Comparison of ENCODE assay signal across 9 mouse cellular contexts in the genomic region with DNA sequence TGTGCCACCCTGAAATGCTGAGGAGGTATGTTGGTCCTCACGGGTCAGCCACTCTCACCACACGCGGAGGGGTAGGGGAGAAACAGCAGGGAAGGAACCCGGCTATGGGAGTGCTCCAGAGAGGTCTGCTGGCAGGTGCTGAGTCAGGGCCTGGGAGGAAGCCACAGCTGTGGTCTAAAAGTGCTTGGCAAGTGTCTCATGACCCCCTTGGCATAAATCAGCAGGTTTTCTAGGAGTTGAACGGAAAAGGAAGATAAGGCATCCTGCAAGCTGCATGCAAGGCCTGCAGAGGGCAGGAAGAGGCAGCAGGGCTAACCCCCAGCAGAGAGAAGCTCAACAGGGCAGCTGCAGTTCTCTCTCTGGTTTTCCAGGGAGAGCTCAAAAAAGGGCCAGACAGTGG. TPM values are rescaled to one million over a fixed set of nuclear protein-coding genes. Genes with fewer than 3 reads are reported as not detected.
DNase-seq lines count a peak whose midpoint lies in the region; ATAC-seq and TF ChIP-seq lines count a peak whose summit lies in the region.
"Had no signal": no experiment of that assay in that cellular context is flagged by ENCODE, and none has a peak within 500 bp of the region (broad histone marks: within the 10 kb centered on the region; RNA-seq: fewer than 3 reads in every experiment).

No protein-coding gene starts in this region.

- H3K27me3 ChIP-seq in MEL (ENCODE audit: control insufficient read depth in 1 of 2, insufficient read depth in 2 of 2, low read length in 2 of 2): no peaks in the 10 kb centered on the region
- H3K27me3 ChIP-seq in liver, embryonic 11.5 days (replicated peaks; ENCODE audit: control insufficient read depth, insufficient read depth, low read length): no peaks in the 10 kb centered on the region
- no peaks in the 10 kb centered on the region for H3K27me3 ChIP-seq in hindbrain, embryonic 10.5 days (ENCODE audit: insufficient read depth, poor library complexity, severe bottlenecking)
- H3K27me3 ChIP-seq in midbrain, embryonic 13.5 days: no peaks in the 10 kb centered on the region
- H3K27me3 ChIP-seq: hindbrain, embryonic 15.5 days had no signal

- no peaks in the 10 kb centered on the region for H3K9me3 ChIP-seq in MEL (replicated peaks; ENCODE audit: insufficient read depth, low read length)
- H3K9me3 ChIP-seq in liver, embryonic 11.5 days (ENCODE audit: control insufficient read depth, low read length): no peaks in the 10 kb centered on the region
- H3K9me3 ChIP-seq in hindbrain, embryonic 10.5 days: no peaks in the 10 kb centered on the region
- H3K9me3 ChIP-seq in midbrain, embryonic 13.5 days: no peaks in the 10 kb centered on the region
- H3K9me3 ChIP-seq: hindbrain, embryonic 15.5 days had no signal

- peak; percentile 98 for DNase-seq in heart, adult 11 months
- DNase-seq in heart, postnatal 25 days (ENCODE audit: low spot score): no peak
- DNase-seq in MEL (ENCODE audit: low read depth, low spot score): peak; percentile 85
- peak; percentile 75 for DNase-seq in fibroblast of lung, adult 2 months (ENCODE audit: low read depth)
- DNase-seq in liver, embryonic 11.5 days (ENCODE audit: low spot score): no peak
- peak; percentile 54 for DNase-seq in thymus, postnatal 4 days
- no peak for DNase-seq in hindbrain, embryonic 10.5 days (ENCODE audit: low spot score)

- 38% methylated on average over 5 of the region's 5 CpGs for WGBS in liver, embryonic 11.5 days
- WGBS in hindbrain, embryonic 10.5 days: 69% methylated on average over 5 of the region's 5 CpGs
- 77% methylated on average over 5 of the region's 5 CpGs for WGBS in midbrain, embryonic 13.5 days

- no peak for TF ChIP-seq POLR2A in MEL (IDR thresholded peaks at IDR 0.05; ENCODE audit: control insufficient read depth in 1 of 2, insufficient read depth in 1 of 2, low read depth in 1 of 2, low read length in 2 of 2, poor library complexity in 1 of 2)

- peak overlapping the region; percentile 74 for H3K27ac ChIP-seq in MEL (ENCODE audit: control insufficient read depth, low read depth, low read length)
- H3K27ac ChIP-seq in liver, embryonic 11.5 days (ENCODE audit: low read depth, low read length): no peak overlapping the region
- no peak overlapping the region for H3K27ac ChIP-seq in hindbrain, embryonic 10.5 days
- H3K27ac ChIP-seq in midbrain, embryonic 13.5 days: no peak overlapping the region
- H3K27ac ChIP-seq: hindbrain, embryonic 15.5 days had no signal

- ATAC-seq in liver, embryonic 11.5 days (replicated peaks; ENCODE audit: low FRiP score): peak; percentile 48
- no peak for ATAC-seq in midbrain, embryonic 13.5 days

- no peak overlapping the region for H3K4me2 ChIP-seq in liver, embryonic 11.5 days
- no peak overlapping the region for H3K4me2 ChIP-seq in midbrain, embryonic 13.5 days (replicated peaks)
- H3K4me2 ChIP-seq: hindbrain, embryonic 15.5 days had no signal

- TF ChIP-seq RAD21 in MEL (IDR thresholded peaks at IDR 0.05; ENCODE audit: low read depth, low read length): no peak

- intact Hi-C loops in heart, postnatal 25 days (cut with DNase I): no loop called here

- H3K4me3 ChIP-seq in MEL (ENCODE audit: control insufficient read depth in 1 of 2, insufficient read depth in 1 of 2, low read depth in 2 of 2, low read length in 2 of 2): no peak overlapping the region
- no peak overlapping the region for H3K4me3 ChIP-seq in liver, embryonic 11.5 days (ENCODE audit: low read depth, low read length)
- H3K4me3 ChIP-seq in hindbrain, embryonic 10.5 days: no peak overlapping the region
- no peak overlapping the region for H3K4me3 ChIP-seq in midbrain, embryonic 13.5 days (replicated peaks)
- H3K4me3 ChIP-seq: hindbrain, embryonic 15.5 days had no signal

- peaks cover 85% of the 10 kb centered on the region for H3K79me2 ChIP-seq in MEL (ENCODE audit: control insufficient read depth, insufficient read depth, low read length, poor library complexity)

- H3K4me1 ChIP-seq in MEL (ENCODE audit: control insufficient read depth in 1 of 2, insufficient read depth in 2 of 2, low read length in 2 of 2): peaks cover 18 to 32% of the 10 kb centered on the region in 2 experiments
- peaks cover 46% of the 10 kb centered on the region for H3K4me1 ChIP-seq in liver, embryonic 11.5 days (replicated peaks; ENCODE audit: control insufficient read depth, insufficient read depth, low read length)
- H3K4me1 ChIP-seq in hindbrain, embryonic 10.5 days (replicated peaks): peaks cover 31% of the 10 kb centered on the region
- peaks cover 45% of the 10 kb centered on the region for H3K4me1 ChIP-seq in midbrain, embryonic 13.5 days (replicated peaks)

- peak; percentile 66 to 84 for TF ChIP-seq EP300 in MEL (IDR thresholded peaks at IDR 0.05; ENCODE audit: low read depth in 1 of 2, low read length in 2 of 2)

- TF ChIP-seq CTCF in MEL (IDR thresholded peaks at IDR 0.05 in 2 of 3, conservative IDR thresholded peaks at IDR 0.05 in 1 of 3; ENCODE audit: control insufficient read depth in 1 of 3, insufficient read depth in 1 of 3, low read depth in 2 of 3, low read length in 3 of 3, poor library complexity in 1 of 3, severe bottlenecking in 1 of 3): peak in 2 of 3 experiments; percentile 30 to 37; a peak in 4 of 6 replicates

- H3K9ac ChIP-seq in MEL (ENCODE audit: control insufficient read depth, low read depth, low read length, poor library complexity, severe bottlenecking): peak overlapping the region; percentile 44
- H3K9ac ChIP-seq in liver, embryonic 11.5 days (ENCODE audit: low read depth, low read length): no peak overlapping the region
- H3K9ac ChIP-seq in midbrain, embryonic 13.5 days (replicated peaks): no peak overlapping the region
- H3K9ac ChIP-seq: hindbrain, embryonic 15.5 days had no signal

- peaks cover 15 to 34% of the 10 kb centered on the region in 2 experiments for H3K36me3 ChIP-seq in MEL (ENCODE audit: control insufficient read depth in 1 of 2, insufficient read depth in 2 of 2, low read length in 2 of 2)
- peaks cover 19% of the 10 kb centered on the region for H3K36me3 ChIP-seq in liver, embryonic 11.5 days (ENCODE audit: control insufficient read depth, insufficient read depth, low read length)
- peaks cover 90% of the 10 kb centered on the region for H3K36me3 ChIP-seq in hindbrain, embryonic 10.5 days
- peaks cover 57% of the 10 kb centered on the region for H3K36me3 ChIP-seq in midbrain, embryonic 13.5 days

TF ChIP-seq in MEL, 35 proteins besides CTCF, POLR2A, EP300 and RAD21 (continues in another document):
- TF ChIP-seq ZMIZ1 (IDR thresholded peaks at IDR 0.05; ENCODE audit: low read depth, low read length): no peak
- TF ChIP-seq MAZ (IDR thresholded peaks at IDR 0.05; ENCODE audit: low read depth, low read length): peak; percentile 76
- TF ChIP-seq CHD2 (IDR thresholded peaks at IDR 0.05; ENCODE audit: low read length): no peak
- no peak for TF ChIP-seq ZNF384 (IDR thresholded peaks at IDR 0.05; ENCODE audit: low read depth, low read length)
- peak; percentile 87 for TF ChIP-seq SIN3A (IDR thresholded peaks at IDR 0.05; ENCODE audit: low read length)

RNA-seq across cellular contexts. Expression of gene Sh3gl1, which starts 5.5 kb away (rescaled TPM):
- 10 to 100 TPM; 17.6 to 19.8 TPM for total RNA-seq in heart, postnatal 25 days (2021)
- 36.7 and 41.0 TPM in 2 replicates for total RNA-seq in MEL (2012; rRNA removed)
- polyA plus RNA-seq in MEL (2012; ENCODE audit: insufficient read depth in 1 of 2, insufficient read length in 2 of 2, low read depth in 1 of 2, low replicate concordance in 2 of 2, missing spikeins in 1 of 2): 10 to 100 TPM in 1 of 2 experiments, not detected in 1; 78.4 TPM
- polyA plus RNA-seq in liver, embryonic 11.5 days (2014; fragmentation: Nextera tagmentation; extraction: Ambion mirVana): 96.4 and 99.1 TPM in 2 replicates
- 161 and 163 TPM in 2 replicates for polyA plus RNA-seq in hindbrain, embryonic 10.5 days (2016; fragmentation: Nextera tagmentation; extraction: Ambion mirVana)
- 113 and 123 TPM in 2 replicates for polyA plus RNA-seq in midbrain, embryonic 13.5 days (2015; fragmentation: Nextera tagmentation; extraction: Ambion mirVana)

RNA-seq across cellular contexts. Expression of gene Chaf1a, which starts 9.3 kb away (rescaled TPM):
- 1 to 10 TPM in 1 of 2 experiments, under 1 TPM in 1; 0.95 to 1.2 TPM for total RNA-seq in heart, postnatal 25 days (2021)
- 48.5 and 49.5 TPM in 2 replicates for total RNA-seq in MEL (2012; rRNA removed)
- polyA plus RNA-seq in MEL (2012; ENCODE audit: insufficient read depth in 1 of 2, insufficient read length in 2 of 2, low read depth in 1 of 2, low replicate concordance in 2 of 2, missing spikeins in 1 of 2): 100 to 1,000 TPM in 1 of 2 experiments, not detected in 1; 116 TPM
- polyA plus RNA-seq in liver, embryonic 11.5 days (2014; fragmentation: Nextera tagmentation; extraction: Ambion mirVana): 32.0 and 32.6 TPM in 2 replicates
- polyA plus RNA-seq in hindbrain, embryonic 10.5 days (2016; fragmentation: Nextera tagmentation; extraction: Ambion mirVana): 35.3 and 46.0 TPM in 2 replicates
- polyA plus RNA-seq in midbrain, embryonic 13.5 days (2015; fragmentation: Nextera tagmentation; extraction: Ambion mirVana): 10.1 and 11.0 TPM in 2 replicates

RNA-seq across cellular contexts. Expression of gene Mpnd, which starts 25.4 kb away (rescaled TPM):
- total RNA-seq in heart, postnatal 25 days (2021): 10 to 100 TPM; 50.0 to 59.4 TPM
- 3.9 and 5.6 TPM in 2 replicates for total RNA-seq in MEL (2012; rRNA removed)
- polyA plus RNA-seq in MEL (2012; ENCODE audit: insufficient read depth in 1 of 2, insufficient read length in 2 of 2, low read depth in 1 of 2, low replicate concordance in 2 of 2, missing spikeins in 1 of 2): 10 to 100 TPM in 1 of 2 experiments, not detected in 1; 18.3 TPM
- 42.5 and 47.9 TPM in 2 replicates for polyA plus RNA-seq in liver, embryonic 11.5 days (2014; fragmentation: Nextera tagmentation; extraction: Ambion mirVana)
- 131 and 177 TPM in 2 replicates for polyA plus RNA-seq in hindbrain, embryonic 10.5 days (2016; fragmentation: Nextera tagmentation; extraction: Ambion mirVana)
- polyA plus RNA-seq in midbrain, embryonic 13.5 days (2015; fragmentation: Nextera tagmentation; extraction: Ambion mirVana): 159 and 182 TPM in 2 replicates

RNA-seq across cellular contexts. Expression of gene Stap2, which starts 25.5 kb away (rescaled TPM):
- total RNA-seq in heart, postnatal 25 days (2021): 10 to 100 TPM; 14.1 to 14.6 TPM
- total RNA-seq in MEL (2012; rRNA removed): 0.08 and 0.10 TPM in 2 replicates
- polyA plus RNA-seq in MEL (2012; ENCODE audit: insufficient read depth in 1 of 2, insufficient read length in 2 of 2, low read depth in 1 of 2, low replicate concordance in 2 of 2, missing spikeins in 1 of 2): under 1 TPM in 1 of 2 experiments, not detected in 1; 0.08 TPM
- 3.4 and 3.5 TPM in 2 replicates for polyA plus RNA-seq in liver, embryonic 11.5 days (2014; fragmentation: Nextera tagmentation; extraction: Ambion mirVana)
- 6.0 and 8.3 TPM in 2 replicates for polyA plus RNA-seq in hindbrain, embryonic 10.5 days (2016; fragmentation: Nextera tagmentation; extraction: Ambion mirVana)
- 4.6 and 5.0 TPM in 2 replicates for polyA plus RNA-seq in midbrain, embryonic 13.5 days (2015; fragmentation: Nextera tagmentation; extraction: Ambion mirVana)

RNA-seq across cellular contexts. Expression of gene Ubxn6, which starts 43.9 kb away (rescaled TPM):
- total RNA-seq in heart, postnatal 25 days (2021): 10 to 100 TPM; 49.7 to 51.5 TPM
- 24.8 and 28.2 TPM in 2 replicates for total RNA-seq in MEL (2012; rRNA removed)
- 10 to 100 TPM in 1 of 2 experiments, not detected in 1; 42.2 TPM for polyA plus RNA-seq in MEL (2012; ENCODE audit: insufficient read depth in 1 of 2, insufficient read length in 2 of 2, low read depth in 1 of 2, low replicate concordance in 2 of 2, missing spikeins in 1 of 2)
- polyA plus RNA-seq in liver, embryonic 11.5 days (2014; fragmentation: Nextera tagmentation; extraction: Ambion mirVana): 23.1 and 25.7 TPM in 2 replicates
- polyA plus RNA-seq in hindbrain, embryonic 10.5 days (2016; fragmentation: Nextera tagmentation; extraction: Ambion mirVana): 38.7 and 52.7 TPM in 2 replicates
- polyA plus RNA-seq in midbrain, embryonic 13.5 days (2015; fragmentation: Nextera tagmentation; extraction: Ambion mirVana): 73.7 and 78.6 TPM in 2 replicates

Comparison
In these comparisons a context has a peak if more than half of its experiments do, and no peak if none do; other contexts are left out.
1. DNase-seq: peak in heart, adult 11 months (single experiment), MEL (single experiment), fibroblast of lung, adult 2 months (single experiment) and thymus, postnatal 4 days (single experiment); none in heart, postnatal 25 days (single experiment), liver, embryonic 11.5 days (single experiment) and hindbrain, embryonic 10.5 days (single experiment).